8 mouse cellular contexts compared by ENCODE assay signal in the genomic region with DNA sequence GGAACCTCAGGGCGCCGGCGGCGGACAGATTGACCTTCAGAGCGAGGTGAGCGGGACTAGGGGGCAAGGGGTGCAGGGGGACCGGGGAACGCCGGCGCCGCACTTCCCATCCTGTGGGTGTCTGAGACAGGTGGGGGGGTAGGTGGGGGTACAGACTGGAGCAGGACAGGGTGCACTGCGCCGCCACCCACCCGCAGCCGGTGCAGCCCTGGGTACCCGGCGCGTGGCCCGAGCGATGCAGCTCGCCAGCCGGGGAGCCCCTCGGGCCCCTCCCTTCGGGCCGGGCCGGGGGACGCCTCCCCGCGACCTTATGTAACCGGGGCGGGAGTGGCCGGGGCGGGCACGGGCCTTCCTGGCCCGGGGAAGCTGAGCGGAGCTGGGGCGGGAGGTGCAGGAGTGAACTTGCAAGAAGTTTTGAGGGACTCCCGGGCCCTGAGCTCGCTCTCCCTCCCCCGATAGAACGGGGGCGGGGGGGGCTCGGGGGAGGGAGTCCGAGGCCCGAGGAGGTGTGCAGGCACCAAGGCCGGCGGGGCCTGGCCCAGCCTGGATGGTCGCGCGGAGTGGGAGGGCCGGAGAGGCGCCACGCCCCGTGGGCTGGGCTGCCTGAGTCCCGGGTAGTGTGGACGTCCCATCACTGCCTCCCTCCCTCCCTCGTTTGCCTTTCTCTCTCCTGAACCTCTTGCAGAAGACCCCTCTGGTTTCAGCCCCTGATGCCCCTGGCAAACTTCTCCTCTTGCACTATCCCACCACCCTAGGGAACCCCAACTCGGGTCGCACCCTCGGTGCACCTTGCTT. TPM values are rescaled to one million over a fixed set of nuclear protein-coding genes. Genes with fewer than 3 reads are reported as not detected.
DNase-seq lines count a peak whose midpoint lies in the region; ATAC-seq lines count a peak whose summit lies in the region.

No protein-coding gene starts in this region.

- H3K9me3 ChIP-seq in forebrain, embryonic 13.5 days (replicated peaks), result no peaks in the 10 kb centered on the region
- no peaks in the 10 kb centered on the region for H3K9me3 ChIP-seq in neural tube, embryonic 14.5 days (ENCODE audit: control insufficient read depth, low read length)

- no peaks in the 10 kb centered on the region for H3K36me3 ChIP-seq in forebrain, embryonic 13.5 days (ENCODE audit: poor library complexity, severe bottlenecking)
- no peaks in the 10 kb centered on the region for H3K36me3 ChIP-seq in neural tube, embryonic 14.5 days (ENCODE audit: control insufficient read depth, insufficient read depth, low read length)

- H3K4me2 ChIP-seq in forebrain, embryonic 13.5 days, result peak overlapping the region; percentile 91
- H3K4me2 ChIP-seq in neural tube, embryonic 14.5 days (ENCODE audit: low read depth, low read length), result peak overlapping the region; percentile 89

- intact Hi-C loops in heart, postnatal 10 days (cut with DNase I), result no loop called here

- 1% methylated on average over 47 of the region's 60 CpGs for whole genome bisulfite sequencing in forebrain, embryonic 13.5 days
- WGBS in large intestine, adult 2 months, result 1% methylated on average over 57 of the region's 60 CpGs
- 1% methylated on average over 39 of the region's 60 CpGs for WGBS in neural tube, embryonic 14.5 days

- peaks cover 27% of the 10 kb centered on the region for H3K4me1 ChIP-seq in forebrain, embryonic 13.5 days
- H3K4me1 ChIP-seq in neural tube, embryonic 14.5 days (ENCODE audit: control insufficient read depth, insufficient read depth, low read length), result peaks cover 14% of the 10 kb centered on the region; the same call in 1 of the 2 replicates

- no peak overlapping the region for H3K27ac ChIP-seq in forebrain, embryonic 13.5 days
- no peak overlapping the region for H3K27ac ChIP-seq in neural tube, embryonic 14.5 days (ENCODE audit: low read depth, low read length)

- peak overlapping the region; percentile 66 for H3K9ac ChIP-seq in forebrain, embryonic 13.5 days
- peak overlapping the region; percentile 53 for H3K9ac ChIP-seq in neural tube, embryonic 14.5 days (replicated peaks; ENCODE audit: low read depth, low read length)

- ATAC-seq in forebrain, embryonic 13.5 days, result peak; percentile 77
- ATAC-seq in neural tube, embryonic 14.5 days (ENCODE audit: low read depth), result peak; percentile 74

- peak; percentile 29 to 45 for DNase-seq in CD8-positive naive resting alpha-beta T cell, adult 2 months (ENCODE audit: low read depth in 2 of 2, low spot score in 2 of 2)
- peak; percentile 45 for DNase-seq in c-Kit-positive CD71-positive TER-119-positive erythroid progenitor cells, embryonic 14.5 days (ENCODE audit: low spot score)
- peak; percentile 92 to 95 for DNase-seq in heart, postnatal 10 days
- DNase-seq in large intestine, adult 2 months (ENCODE audit: low read depth, low spot score), result peak; percentile 53
- DNase-seq in lung, adult 18-20 months, result peak; percentile 93
- DNase-seq in testis, postnatal 14 days (ENCODE audit: low spot score), result peak; percentile 84

- peak overlapping the region; percentile 56 for H3K4me3 ChIP-seq in forebrain, embryonic 13.5 days
- peak overlapping the region; percentile 44 for H3K4me3 ChIP-seq in neural tube, embryonic 14.5 days (ENCODE audit: low read depth, low read length)

- H3K27me3 ChIP-seq in forebrain, embryonic 13.5 days, result peaks cover 34% of the 10 kb centered on the region
- H3K27me3 ChIP-seq in neural tube, embryonic 14.5 days (ENCODE audit: control insufficient read depth, insufficient read depth, low read length), result peaks cover 15% of the 10 kb centered on the region; the same call in 1 of the 2 replicates

RNA-seq across cellular contexts. Expression of a gene that starts 0.6 kb away (rescaled TPM):
- polyA plus RNA-seq in forebrain, embryonic 13.5 days (2015; fragmentation: Nextera tagmentation; extraction: Ambion mirVana), result 1.5 and 1.7 TPM in 2 replicates
- 10 to 100 TPM; 48.1 to 51.1 TPM for total RNA-seq in heart, postnatal 10 days (2021)
- polyA plus RNA-seq in large intestine, adult 2 months (2012; rRNA removed), result 18.0 and 20.3 TPM in 2 replicates
- 1.8 and 2.1 TPM in 2 replicates for polyA plus RNA-seq in neural tube, embryonic 14.5 days (2014; fragmentation: Nextera tagmentation; extraction: Ambion mirVana)

RNA-seq across cellular contexts. Expression of a gene that starts 10.8 kb away (rescaled TPM):
- polyA plus RNA-seq in forebrain, embryonic 13.5 days (2015; fragmentation: Nextera tagmentation; extraction: Ambion mirVana), result not detected in 2 replicates
- total RNA-seq in heart, postnatal 10 days (2021), result not detected
- 3.9 and 21.9 TPM in 2 replicates for polyA plus RNA-seq in large intestine, adult 2 months (2012; rRNA removed)
- not detected in 2 replicates for polyA plus RNA-seq in neural tube, embryonic 14.5 days (2014; fragmentation: Nextera tagmentation; extraction: Ambion mirVana)

RNA-seq across cellular contexts. Expression of a gene that starts 42.9 kb away (rescaled TPM):
- not detected in 2 replicates for polyA plus RNA-seq in forebrain, embryonic 13.5 days (2015; fragmentation: Nextera tagmentation; extraction: Ambion mirVana)
- 1 to 10 TPM; 2.8 to 3.5 TPM for total RNA-seq in heart, postnatal 10 days (2021)
- 0.56 and 0.86 TPM in 2 replicates for polyA plus RNA-seq in large intestine, adult 2 months (2012; rRNA removed)
- 0.68 and 4.4 TPM in 2 replicates for polyA plus RNA-seq in neural tube, embryonic 14.5 days (2014; fragmentation: Nextera tagmentation; extraction: Ambion mirVana)

RNA-seq across cellular contexts. Expression of a gene that starts 43.2 kb away (rescaled TPM):
- 0.21 and 0.54 TPM in 2 replicates for polyA plus RNA-seq in forebrain, embryonic 13.5 days (2015; fragmentation: Nextera tagmentation; extraction: Ambion mirVana)
- 1 to 10 TPM in 1 of 2 experiments, under 1 TPM in 1; 0.15 to 1.2 TPM for total RNA-seq in heart, postnatal 10 days (2021)
- 0.70 and 0.87 TPM in 2 replicates for polyA plus RNA-seq in large intestine, adult 2 months (2012; rRNA removed)
- 2.0 and 7.7 TPM in 2 replicates for polyA plus RNA-seq in neural tube, embryonic 14.5 days (2014; fragmentation: Nextera tagmentation; extraction: Ambion mirVana)

RNA-seq across cellular contexts. Expression of a gene that starts 48.6 kb away (rescaled TPM):
- polyA plus RNA-seq in forebrain, embryonic 13.5 days (2015; fragmentation: Nextera tagmentation; extraction: Ambion mirVana), result 11.6 and 11.8 TPM in 2 replicates
- 1 to 10 TPM; 4.0 to 5.1 TPM for total RNA-seq in heart, postnatal 10 days (2021)
- polyA plus RNA-seq in large intestine, adult 2 months (2012; rRNA removed), result 4.4 and 7.3 TPM in 2 replicates
- polyA plus RNA-seq in neural tube, embryonic 14.5 days (2014; fragmentation: Nextera tagmentation; extraction: Ambion mirVana), result 33.3 and 41.9 TPM in 2 replicates

Comparison
In these comparisons a context has a peak if more than half of its experiments do, and no peak if none do; other contexts are left out.
1. DNase-seq: peak in every context shown above with its lines; median percentile 94 in heart, postnatal 10 days; 93 in lung, adult 18-20 months; 84 in testis, postnatal 14 days; 53 in large intestine, adult 2 months; 45 in c-Kit-positive CD71-positive TER-119-positive erythroid progenitor cells, embryonic 14.5 days; 37 in CD8-positive naive resting alpha-beta T cell, adult 2 months.